Mouse (Mus musculus): ENCODE data around the gene Rtbdn.

- no peak for TF ChIP-seq POLR2A (IDR thresholded peaks at IDR 0.05; ENCODE audit: insufficient read depth, low read depth, low read length)
- no peak for TF ChIP-seq CTCF (IDR thresholded peaks at IDR 0.05; ENCODE audit: insufficient read depth, low read depth, low read length)
These were observed 11.3 kb upstream of the Rtbdn start for GRCm38 (mm10) chr8:84935489-84935888.

Measured in olfactory bulb, adult 2 months (tissue).